Mouse (Mus musculus) lung, postnatal 0 days (tissue): ENCODE data around the gene Xpr1. TPM values are rescaled to one million over a fixed set of nuclear protein-coding genes. Genes with fewer than 3 reads are reported as not detected.

Source experiments
- ATAC-seq: fragments of 200-750 bp; cut with Nextera tagmentation; 2 replicates; pipeline ENCODE4 v1.8.0; 2017; ENCODE audit warnings: moderate library complexity
- DNase-seq: peaks from one replicate; pipeline ENCODE4 v3.0.0-alpha.2; 2016; ENCODE audit warnings: low spot score
- H3K27ac ChIP-seq: fragments of 300-500 bp; sonication (generic); 2 replicates; pipeline ENCODE4 v1.5.1; 2014; ENCODE audit warnings: antibody characterized with exemption, mild to moderate bottlenecking, low read length, mixed read lengths
- H3K27me3 ChIP-seq: fragments of 300-500 bp; sonication (generic); replicated peaks from 2 replicates; pipeline ENCODE4 v1.6.1; 2014; ENCODE audit warnings: low read length, mixed read lengths; ENCODE audit not compliant: insufficient read depth
- H3K36me3 ChIP-seq: fragments of 300-500 bp; sonication (generic); 2 replicates; pipeline ENCODE4 v1.6.1; 2014; ENCODE audit warnings: low read length, mixed read lengths; ENCODE audit not compliant: insufficient read depth
- H3K4me1 ChIP-seq: fragments of 300-500 bp; sonication (generic); 2 replicates; pipeline ENCODE4 v1.6.1; 2014; ENCODE audit warnings: antibody characterized with exemption, low read depth, low read length, mixed read lengths; ENCODE audit not compliant: insufficient read depth
- H3K4me2 ChIP-seq: fragments of 300-500 bp; sonication (generic); replicated peaks from 2 replicates; pipeline ENCODE4 v1.6.1; 2014; ENCODE audit warnings: low read depth, mild to moderate bottlenecking, low read length, moderate library complexity, mixed read lengths
- H3K4me3 ChIP-seq: fragments of 300-500 bp; sonication (generic); 2 replicates; pipeline ENCODE4 v1.5.1; 2014; ENCODE audit warnings: low read depth, low read length
- H3K9ac ChIP-seq: fragments of 300-500 bp; sonication (generic); replicated peaks from 2 replicates; pipeline ENCODE4 v1.6.1; 2014; ENCODE audit warnings: low read depth, mild to moderate bottlenecking
- H3K9me3 ChIP-seq: fragments of 300-500 bp; sonication (generic); 2 replicates; pipeline ENCODE4 v1.6.1; 2016; ENCODE audit warnings: low read length, mixed read lengths
- CTCF ChIP-seq: IDR thresholded peaks from 2 replicates; pipeline ENCODE4 v1.5.1; 2016; ENCODE audit warnings: antibody characterized with exemption, mild to moderate bottlenecking
- EP300 ChIP-seq: IDR thresholded peaks from 2 replicates; pipeline ENCODE4 v1.6.1; 2016; ENCODE audit warnings: antibody characterized with exemption, mild to moderate bottlenecking, control low read depth
- WGBS: fragments of 180-500 bp; shearing (Covaris S2); extraction: QIAGEN DNeasy Blood & Tissue Kit; methylation state at CpG from one replicate; pipeline ENCODE4 v1.1.7; 2014; 5-methylcytosine and 5-hydroxymethylcytosine counted together
- polyA plus RNA-seq: library from polyadenylated mRNA; unstranded; fragments of >200 nt; fragmentation: Nextera tagmentation; extraction: Ambion mirVana; gene quantifications from 2 replicates; pipeline ENCODE4 v1.2.1, GENCODE M21; 2015

The Xpr1 gene
- polyA plus RNA-seq, 1 experiment from 2014 or later = 5.8 TPM

GRCm38 (mm10) chr1:155303402-155303801 is 113.8 kb downstream of the Xpr1 start:
- Histone ChIP-seq H3K4me3 (no peak overlapping the region), H3K4me1 (no peaks in the 10 kb centered on the region), H3K36me3 (peaks cover 12% of the 10 kb centered on the region; the same call in 1 of the 2 replicates), H3K4me2 (no peak overlapping the region), H3K27me3 (no peaks in the 10 kb centered on the region), H3K9me3 (no peaks in the 10 kb centered on the region), H3K9ac (no peak overlapping the region), H3K27ac (no peak overlapping the region)
- ATAC-seq (no peak), DNase-seq (peak; percentile 45)
- WGBS = 70% methylated on average over 2 of the region's 2 CpGs
- TF ChIP-seq EP300 (no peak), CTCF (no peak)

- Histone ChIP-seq H3K4me2 (no peak overlapping the region), H3K36me3 (no peaks in the 10 kb centered on the region; the same call in 1 of the 2 replicates), H3K4me1 (no peaks in the 10 kb centered on the region), H3K27ac (no peak overlapping the region), H3K9me3 (no peaks in the 10 kb centered on the region), H3K9ac (no peak overlapping the region), H3K4me3 (no peak overlapping the region), H3K27me3 (no peaks in the 10 kb centered on the region)
- 87% methylated on average over 5 of the region's 5 CpGs for WGBS
- TF ChIP-seq EP300 (no peak), CTCF (no peak)
- DNase-seq (no peak), ATAC-seq (no peak)
Observed at GRCm38 (mm10) chr1:155297615-155298014, 119.6 kb downstream of the Xpr1 start.

- Histone ChIP-seq H3K36me3 (no peaks in the 10 kb centered on the region; the same call in 1 of the 2 replicates), H3K27me3 (no peaks in the 10 kb centered on the region), H3K4me2 (no peak overlapping the region), H3K9me3 (no peaks in the 10 kb centered on the region), H3K9ac (no peak overlapping the region), H3K4me3 (no peak overlapping the region), H3K4me1 (no peaks in the 10 kb centered on the region), H3K27ac (no peak overlapping the region)
- 88% methylated on average over 2 of the region's 2 CpGs for WGBS
- TF ChIP-seq CTCF (no peak), EP300 (no peak)
- ATAC-seq (no peak), DNase-seq (no peak)
Observed at GRCm38 (mm10) chr1:155297203-155297602, 120.0 kb downstream of the Xpr1 start.

DNA sequence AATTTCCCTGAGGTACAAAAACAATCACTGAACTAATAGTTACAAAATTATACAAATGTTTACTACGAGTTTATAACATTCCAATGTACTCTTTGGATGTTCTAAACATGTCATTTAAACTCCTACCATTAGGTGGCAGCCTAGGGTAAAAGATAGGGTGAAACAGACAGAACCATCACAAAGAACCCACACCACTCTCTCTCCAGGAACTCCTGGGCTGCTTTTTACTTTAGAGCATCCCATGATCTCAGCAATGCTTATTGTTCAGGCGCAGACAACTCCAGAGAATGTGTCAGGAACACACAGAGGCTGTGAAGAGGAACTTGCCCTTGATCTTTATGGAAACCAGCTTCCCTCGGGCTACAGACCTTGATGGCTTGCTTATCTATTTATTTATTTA is 123.8 kb downstream of the Xpr1 start:
- TF ChIP-seq EP300 (no peak), CTCF (peak; percentile 80)
- H3K9me3 ChIP-seq = no peaks in the 10 kb centered on the region
- ATAC-seq (peak; percentile 64; the same call in 1 of the 2 replicates), DNase-seq (peak; percentile 86)
- H3K27ac ChIP-seq = no peak overlapping the region
- H3K9ac ChIP-seq = no peak overlapping the region
- no peaks in the 10 kb centered on the region for H3K4me1 ChIP-seq
- no peak overlapping the region for H3K4me2 ChIP-seq
- H3K4me3 ChIP-seq = no peak overlapping the region
- H3K36me3 ChIP-seq = peaks cover 3% of the 10 kb centered on the region; the same call in 1 of the 2 replicates
- no peaks in the 10 kb centered on the region for H3K27me3 ChIP-seq
- 11% methylated on average over 3 of the region's 3 CpGs for WGBS

DNA sequence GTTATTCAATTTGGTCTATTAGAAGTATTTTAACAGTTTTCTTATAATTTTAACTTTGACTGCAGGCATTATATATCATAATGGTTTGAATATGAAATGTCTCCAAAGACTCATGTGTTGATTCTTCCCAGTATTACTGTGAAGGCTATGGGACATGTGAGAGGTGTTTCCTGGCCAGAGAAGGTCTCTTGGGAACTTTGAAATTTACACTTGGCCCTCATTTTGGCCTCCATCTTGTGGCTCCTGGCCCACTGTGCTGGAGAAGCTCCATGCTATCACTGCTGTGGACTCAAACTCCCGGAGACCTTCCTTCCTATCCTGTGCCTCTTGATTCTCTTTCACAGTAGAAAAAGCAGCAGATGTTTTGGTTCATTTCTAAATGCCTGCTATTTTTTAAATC is 127.8 kb downstream of the Xpr1 start:
- Histone ChIP-seq H3K9ac (no peak overlapping the region), H3K4me2 (no peak overlapping the region), H3K9me3 (no peaks in the 10 kb centered on the region), H3K4me3 (no peak overlapping the region), H3K4me1 (no peaks in the 10 kb centered on the region), H3K27me3 (no peaks in the 10 kb centered on the region), H3K36me3 (peaks cover 19% of the 10 kb centered on the region), H3K27ac (no peak overlapping the region)
- TF ChIP-seq EP300 = no peak
- no peak for TF ChIP-seq CTCF
- WGBS = 92% methylated on average over 1 of the region's 1 CpGs
- no peak for DNase-seq
- no peak for ATAC-seq

GRCm38 (mm10) chr1:155288033-155288432 is 129.2 kb downstream of the Xpr1 start:
- Histone ChIP-seq H3K4me2 (no peak overlapping the region), H3K9ac (no peak overlapping the region), H3K9me3 (no peaks in the 10 kb centered on the region), H3K27me3 (no peaks in the 10 kb centered on the region), H3K27ac (no peak overlapping the region), H3K36me3 (peaks cover 19% of the 10 kb centered on the region), H3K4me1 (no peaks in the 10 kb centered on the region), H3K4me3 (no peak overlapping the region)
- WGBS = 78% methylated on average over 3 of the region's 3 CpGs
- TF ChIP-seq CTCF (no peak), EP300 (no peak)
- ATAC-seq (no peak), DNase-seq (no peak)

- Histone ChIP-seq H3K27ac (no peak overlapping the region), H3K36me3 (peaks cover 23% of the 10 kb centered on the region), H3K9me3 (no peaks in the 10 kb centered on the region), H3K4me3 (no peak overlapping the region), H3K4me2 (no peak overlapping the region), H3K4me1 (no peaks in the 10 kb centered on the region), H3K27me3 (no peaks in the 10 kb centered on the region), H3K9ac (no peak overlapping the region)
- ATAC-seq = no peak
- 75% methylated on average over 7 of the region's 7 CpGs for WGBS
- DNase-seq = no peak
- TF ChIP-seq EP300 (no peak), CTCF (no peak)
Observed at GRCm38 (mm10) chr1:155283808-155284207, 133.4 kb downstream of the Xpr1 start.
